Mouse (Mus musculus) G1E (cell line): ENCODE measurements around the gene Robo2.

Experiments
- CTCF ChIP-seq: IDR thresholded peaks from 2 replicates; pipeline ENCODE4 v1.5.1; 2012; ENCODE audit warnings: low read depth, low read length, inconsistent platforms, mixed read lengths
- GATA2 ChIP-seq: IDR thresholded peaks from 2 replicates; pipeline ENCODE4 v1.6.1; 2012; ENCODE audit warnings: low read depth, low read length, inconsistent platforms, borderline replicate concordance
- POLR2AphosphoS5 ChIP-seq: IDR thresholded peaks from 2 replicates; pipeline ENCODE4 v1.6.1; 2012; ENCODE audit warnings: low read depth, low read length, inconsistent platforms; ENCODE audit not compliant: insufficient replicate concordance
- TAL1 ChIP-seq: conservative IDR thresholded peaks from 2 replicates; pipeline ENCODE4 v1.6.1; 2012; ENCODE audit warnings: low read depth, low read length, inconsistent platforms, mixed read lengths

GRCm38 (mm10) chr16:74276855-74277573, 134.6 kb downstream of the Robo2 start:
- no peak for TF ChIP-seq TAL1
- no peak for TF ChIP-seq CTCF
- no peak for TF ChIP-seq POLR2AphosphoS5
- TF ChIP-seq GATA2 = no peak
